Mouse (Mus musculus): ENCODE measurements around the gene Phf1. TPM values are rescaled to one million over a fixed set of nuclear protein-coding genes. Genes with fewer than 3 reads are reported as not detected.

Gene Phf1
- polyA plus RNA-seq (2016; fragmentation: Nextera tagmentation; extraction: Ambion mirVana): 13.9 and 17.1 TPM in 2 replicates

- Histone ChIP-seq H3K9ac (peak within 1 kb of the TSS; percentile 81), H3K36me3 (peaks cover 45% of the 10 kb centered on the region), H3K27ac (peak within 1 kb of the TSS; percentile 79), H3K27me3 (no peaks in the 10 kb centered on the region), H3K4me3 (peak within 1 kb of the TSS; percentile 85), H3K4me1 (peaks cover 18% of the 10 kb centered on the region), H3K9me3 (no peaks in the 10 kb centered on the region), H3K4me2 (replicated peaks) (peak within 1 kb of the TSS; percentile 93)
- ATAC-seq (ENCODE audit: insufficient number of reproducible peaks, insufficient read depth, low FRiP score, low TSS enrichment): peak; percentile 81
- 1% methylated on average over 38 of the region's 43 CpGs for WGBS
Measured at GRCm38 (mm10) chr17:26932839-26933398, at the start of gene Phf1. TSS of gene Phf1 (plus strand) at chr17:26933052.

GRCm38 (mm10) chr17:26883585-26883984, 49.3 kb upstream of the Phf1 start:
- WGBS: 76% methylated on average over 6 of the region's 6 CpGs
- H3K4me2 ChIP-seq (replicated peaks): no peak overlapping the region
- peaks cover 9% of the 10 kb centered on the region; the same call in 1 of the 2 replicates for H3K27me3 ChIP-seq
- H3K4me3 ChIP-seq: no peak overlapping the region
- no peak overlapping the region for H3K9ac ChIP-seq
- peaks cover 5% of the 10 kb centered on the region; the same call in 1 of the 2 replicates for H3K9me3 ChIP-seq
- no peak overlapping the region for H3K27ac ChIP-seq
- no peaks in the 10 kb centered on the region for H3K36me3 ChIP-seq
- H3K4me1 ChIP-seq: peaks cover 10% of the 10 kb centered on the region
- no peak for ATAC-seq (ENCODE audit: insufficient number of reproducible peaks, insufficient read depth, low FRiP score, low TSS enrichment)

- Histone ChIP-seq H3K4me1 (peaks cover 10% of the 10 kb centered on the region), H3K4me2 (replicated peaks) (peak overlapping the region; percentile 57), H3K27ac (no peak overlapping the region), H3K27me3 (peaks cover 9% of the 10 kb centered on the region; the same call in 1 of the 2 replicates), H3K9ac (peak overlapping the region; percentile 46), H3K36me3 (no peaks in the 10 kb centered on the region), H3K9me3 (no peaks in the 10 kb centered on the region), H3K4me3 (peak overlapping the region; percentile 30)
- 22% methylated on average over 25 of the region's 25 CpGs for WGBS
- ATAC-seq (ENCODE audit: insufficient number of reproducible peaks, insufficient read depth, low FRiP score, low TSS enrichment): no peak
Measured at GRCm38 (mm10) chr17:26884995-26885926, 47.6 kb upstream of the Phf1 start.

- ATAC-seq (ENCODE audit: insufficient number of reproducible peaks, insufficient read depth, low FRiP score, low TSS enrichment): peak; percentile 79
- Histone ChIP-seq H3K9ac (0 out of 2 replicates have a peak overlapping the region, but pooled peaks have one; percentile 46), H3K27me3 (peaks cover 9% of the 10 kb centered on the region; the same call in 1 of the 2 replicates), H3K4me2 (replicated peaks) (peak overlapping the region; percentile 57), H3K36me3 (no peaks in the 10 kb centered on the region), H3K27ac (no peak overlapping the region), H3K4me3 (peak overlapping the region; percentile 30), H3K4me1 (peaks cover 10% of the 10 kb centered on the region), H3K9me3 (no peaks in the 10 kb centered on the region)
- WGBS: 10% methylated on average over 30 of the region's 30 CpGs
Measured at GRCm38 (mm10) chr17:26886047-26886749, 46.7 kb upstream of the Phf1 start.

DNA sequence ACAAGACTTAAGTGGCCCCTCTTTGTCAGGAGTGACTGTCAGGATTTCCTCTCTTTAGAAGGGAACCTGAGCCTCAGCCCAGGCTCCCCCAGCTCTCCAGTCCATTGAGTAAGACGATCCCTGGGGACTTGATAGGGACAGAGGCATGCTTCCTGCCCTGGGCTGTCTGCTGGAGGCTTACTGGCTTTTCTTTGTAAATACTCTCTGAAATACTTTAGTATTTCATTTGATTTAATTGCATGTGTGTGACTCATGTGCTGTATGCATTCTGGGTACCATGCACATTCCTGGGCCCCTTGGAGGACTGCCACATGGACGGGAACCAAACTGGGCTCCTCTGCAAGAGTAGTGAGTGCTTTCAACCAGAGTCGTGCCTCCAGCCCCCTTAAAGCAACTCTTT, 44.9 kb upstream of the Phf1 start:
- H3K4me1 ChIP-seq: peaks cover 10% of the 10 kb centered on the region
- no peak overlapping the region for H3K9ac ChIP-seq
- H3K27ac ChIP-seq: no peak overlapping the region
- no peaks in the 10 kb centered on the region for H3K9me3 ChIP-seq
- H3K4me3 ChIP-seq: no peak overlapping the region
- H3K36me3 ChIP-seq: no peaks in the 10 kb centered on the region
- no peak for ATAC-seq (ENCODE audit: insufficient number of reproducible peaks, insufficient read depth, low FRiP score, low TSS enrichment)
- H3K4me2 ChIP-seq (replicated peaks): no peak overlapping the region
- WGBS: 28% methylated on average over 3 of the region's 3 CpGs
- H3K27me3 ChIP-seq: peaks cover 9% of the 10 kb centered on the region; the same call in 1 of the 2 replicates

DNA sequence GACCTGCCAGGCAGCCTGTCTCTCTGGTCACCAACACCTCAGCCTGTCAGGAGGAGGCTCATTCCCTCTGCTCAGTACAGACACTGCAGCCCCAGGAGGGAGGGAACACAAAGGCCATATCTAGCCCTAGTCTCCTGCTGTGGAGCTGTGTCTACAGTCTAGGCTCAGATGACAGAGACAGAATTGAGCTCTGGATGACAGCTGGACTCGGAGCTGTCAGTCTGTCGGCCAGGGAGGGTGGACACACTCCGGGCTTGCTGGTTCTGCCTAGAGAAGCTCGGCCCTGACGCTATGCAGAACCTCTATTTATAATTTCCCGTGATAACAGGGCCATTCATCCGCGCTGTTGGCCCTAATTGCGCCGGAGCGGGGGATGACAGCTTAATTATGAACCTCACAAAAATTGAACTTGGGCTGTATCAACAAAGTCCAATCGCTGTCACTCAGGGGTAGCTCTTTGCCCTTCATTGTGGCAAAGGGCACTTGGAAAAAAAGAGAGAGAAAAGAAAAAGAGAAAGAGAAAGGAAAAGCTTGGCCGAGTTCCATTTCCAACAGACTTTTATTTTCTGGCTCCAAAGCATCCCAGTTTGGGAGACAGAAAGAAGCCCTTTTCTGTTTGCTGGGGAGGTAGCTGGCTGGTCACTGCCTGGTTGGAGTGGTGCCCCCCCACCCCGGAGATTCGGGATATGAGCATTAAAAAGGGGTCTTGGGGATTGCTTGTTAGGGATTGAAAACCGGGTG, 40.0 kb upstream of the Phf1 start:
- no peak for ATAC-seq (ENCODE audit: insufficient number of reproducible peaks, insufficient read depth, low FRiP score, low TSS enrichment)
- no peak overlapping the region for H3K9ac ChIP-seq
- no peak overlapping the region for H3K4me3 ChIP-seq
- no peaks in the 10 kb centered on the region for H3K36me3 ChIP-seq
- H3K4me2 ChIP-seq (replicated peaks): no peak overlapping the region
- WGBS: 44% methylated on average over 16 of the region's 16 CpGs
- no peaks in the 10 kb centered on the region for H3K9me3 ChIP-seq
- H3K27ac ChIP-seq: no peak overlapping the region
- peaks cover 11% of the 10 kb centered on the region; the same call in 1 of the 2 replicates for H3K27me3 ChIP-seq
- H3K4me1 ChIP-seq: peaks cover 11% of the 10 kb centered on the region; the same call in 1 of the 2 replicates

GRCm38 (mm10) chr17:26893492-26893891, 39.4 kb upstream of the Phf1 start:
- no peak for ATAC-seq (ENCODE audit: insufficient number of reproducible peaks, insufficient read depth, low FRiP score, low TSS enrichment)
- Histone ChIP-seq H3K4me1 (peaks cover 11% of the 10 kb centered on the region; the same call in 1 of the 2 replicates), H3K36me3 (no peaks in the 10 kb centered on the region), H3K27me3 (peaks cover 11% of the 10 kb centered on the region; the same call in 1 of the 2 replicates), H3K27ac (no peak overlapping the region), H3K4me2 (replicated peaks) (no peak overlapping the region), H3K9ac (no peak overlapping the region), H3K4me3 (no peak overlapping the region), H3K9me3 (no peaks in the 10 kb centered on the region)
- 54% methylated on average over 6 of the region's 6 CpGs for WGBS

DNA sequence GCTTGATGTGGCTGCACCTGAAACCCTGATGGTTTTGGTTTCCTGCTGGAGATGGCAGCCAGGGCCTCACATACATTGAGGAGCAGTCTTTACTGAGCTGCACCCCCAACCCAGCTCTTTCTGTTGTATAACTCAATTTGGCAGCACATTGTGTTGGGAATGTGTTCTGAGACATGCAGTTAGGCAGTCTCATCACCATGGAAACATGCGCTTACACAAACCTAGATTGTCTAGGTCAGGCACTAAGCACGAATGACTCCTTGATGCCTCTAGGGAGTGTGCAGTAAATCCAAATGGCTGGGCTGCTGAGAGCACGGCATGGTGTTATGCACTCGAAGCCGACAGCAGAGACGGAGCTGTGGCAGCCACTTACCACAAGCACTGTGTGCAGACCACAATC, 38.5 kb upstream of the Phf1 start:
- Histone ChIP-seq H3K4me3 (no peak overlapping the region), H3K27ac (no peak overlapping the region), H3K27me3 (peaks cover 11% of the 10 kb centered on the region; the same call in 1 of the 2 replicates), H3K9me3 (no peaks in the 10 kb centered on the region), H3K9ac (no peak overlapping the region), H3K36me3 (no peaks in the 10 kb centered on the region), H3K4me1 (peaks cover 11% of the 10 kb centered on the region; the same call in 1 of the 2 replicates), H3K4me2 (replicated peaks) (no peak overlapping the region)
- ATAC-seq (ENCODE audit: insufficient number of reproducible peaks, insufficient read depth, low FRiP score, low TSS enrichment): no peak
- 86% methylated on average over 6 of the region's 6 CpGs for WGBS

DNA sequence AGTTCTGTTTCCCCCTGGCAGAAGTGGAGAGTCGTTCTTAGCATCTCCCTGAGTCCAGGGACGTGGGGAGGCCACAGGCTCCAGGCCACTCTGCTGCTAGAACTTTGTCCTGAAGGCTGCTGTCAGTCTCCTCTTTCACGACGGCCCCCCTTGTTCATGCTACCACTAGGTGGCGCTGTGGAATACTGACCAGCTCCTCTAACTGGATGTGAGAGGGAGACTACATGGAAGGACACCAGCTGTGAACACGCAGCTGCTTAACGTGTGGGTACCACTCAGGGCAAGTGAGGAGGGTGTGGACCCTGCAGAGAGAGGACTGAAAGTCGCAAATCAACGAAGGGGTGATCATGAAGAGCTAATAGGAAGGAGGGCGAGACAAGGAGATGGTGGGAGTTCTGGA, 37.3 kb upstream of the Phf1 start:
- H3K9me3 ChIP-seq: no peaks in the 10 kb centered on the region
- 12% methylated on average over 10 of the region's 10 CpGs for WGBS
- no peaks in the 10 kb centered on the region for H3K36me3 ChIP-seq
- H3K4me2 ChIP-seq (replicated peaks): no peak overlapping the region
- peaks cover 11% of the 10 kb centered on the region; the same call in 1 of the 2 replicates for H3K4me1 ChIP-seq
- peaks cover 11% of the 10 kb centered on the region; the same call in 1 of the 2 replicates for H3K27me3 ChIP-seq
- no peak overlapping the region for H3K9ac ChIP-seq
- 0 out of 2 replicates have a peak, but pooled peaks have one; percentile 26 for ATAC-seq (ENCODE audit: insufficient number of reproducible peaks, insufficient read depth, low FRiP score, low TSS enrichment)
- no peak overlapping the region for H3K27ac ChIP-seq
- no peak overlapping the region for H3K4me3 ChIP-seq

- Histone ChIP-seq H3K27ac (no peak overlapping the region), H3K4me2 (replicated peaks) (no peak overlapping the region), H3K36me3 (no peaks in the 10 kb centered on the region), H3K4me1 (no peaks in the 10 kb centered on the region), H3K4me3 (no peak overlapping the region), H3K9ac (no peak overlapping the region), H3K27me3 (peaks cover 6% of the 10 kb centered on the region; the same call in 1 of the 2 replicates), H3K9me3 (no peaks in the 10 kb centered on the region)
- no peak for ATAC-seq (ENCODE audit: insufficient number of reproducible peaks, insufficient read depth, low FRiP score, low TSS enrichment)
- WGBS: 82% methylated on average over 6 of the region's 6 CpGs
Measured at GRCm38 (mm10) chr17:26900916-26901315, 31.9 kb upstream of the Phf1 start.

- no peaks in the 10 kb centered on the region for H3K36me3 ChIP-seq
- H3K4me3 ChIP-seq: no peak overlapping the region
- no peak for ATAC-seq (ENCODE audit: insufficient number of reproducible peaks, insufficient read depth, low FRiP score, low TSS enrichment)
- no peaks in the 10 kb centered on the region for H3K4me1 ChIP-seq
- 58% methylated on average over 5 of the region's 5 CpGs for WGBS
- no peaks in the 10 kb centered on the region for H3K27me3 ChIP-seq
- peaks cover 7% of the 10 kb centered on the region; the same call in 1 of the 2 replicates for H3K9me3 ChIP-seq
- no peak overlapping the region for H3K4me2 ChIP-seq (replicated peaks)
- no peak overlapping the region for H3K9ac ChIP-seq
- no peak overlapping the region for H3K27ac ChIP-seq
Measured at GRCm38 (mm10) chr17:26904320-26904719, 28.5 kb upstream of the Phf1 start.
